Mouse (Mus musculus): ENCODE results near the gene Bik. TPM values are rescaled to one million over a fixed set of nuclear protein-coding genes. Genes with fewer than 3 reads are reported as not detected.
"Not testable (repeated sequence)": the region's sequence is repeated elsewhere in the genome, so short reads cannot be mapped to it uniquely, and the experiment has no call there.

The Bik gene
- polyA plus RNA-seq, 1 experiment = 5.8 TPM

GRCm38 (mm10) chr15:83497299-83497698 is 29.4 kb upstream of the Bik start:
- TF ChIP-seq CTCF (IDR thresholded peaks at IDR 0.05; ENCODE audit: extremely low read depth, insufficient read length, insufficient replicate concordance, low read depth, low read length) (peak; percentile 43; the same call in 1 of the 2 replicates), POLR2A (IDR thresholded peaks at IDR 0.05; ENCODE audit: low read depth, low read length) (no peak)
- H3K4me1 ChIP-seq (ENCODE audit: control insufficient read depth, insufficient read depth, insufficient read length, low read length) = no peaks in the 10 kb centered on the region
- H3K36me3 ChIP-seq (ENCODE audit: control insufficient read depth, insufficient read depth, low read length) = no peaks in the 10 kb centered on the region
- H3K27ac ChIP-seq (ENCODE audit: insufficient read depth, low read depth, low read length) = no peak overlapping the region
- H3K4me3 ChIP-seq (ENCODE audit: low read depth, low read length) = no peak overlapping the region
- H3K27me3 ChIP-seq (ENCODE audit: control insufficient read depth, insufficient read depth, low read length) = no peaks in the 10 kb centered on the region
- 86% methylated on average over 6 of the region's 6 CpGs for WGBS

- H3K36me3 ChIP-seq (ENCODE audit: control insufficient read depth, insufficient read depth, low read length) = no peaks in the 10 kb centered on the region
- no peak overlapping the region for H3K27ac ChIP-seq (ENCODE audit: insufficient read depth, low read depth, low read length)
- 74% methylated on average over 10 of the region's 10 CpGs for WGBS
- TF ChIP-seq CTCF (IDR thresholded peaks at IDR 0.05; ENCODE audit: extremely low read depth, insufficient read length, insufficient replicate concordance, low read depth, low read length) = no peak
- no peak for TF ChIP-seq POLR2A (IDR thresholded peaks at IDR 0.05; ENCODE audit: low read depth, low read length)
- no peaks in the 10 kb centered on the region for H3K4me1 ChIP-seq (ENCODE audit: control insufficient read depth, insufficient read depth, insufficient read length, low read length)
- no peaks in the 10 kb centered on the region for H3K27me3 ChIP-seq (ENCODE audit: control insufficient read depth, insufficient read depth, low read length)
- no peak overlapping the region for H3K4me3 ChIP-seq (ENCODE audit: low read depth, low read length)
These were observed 27.4 kb upstream of the Bik start for GRCm38 (mm10) chr15:83499211-83499755.

- no peak for TF ChIP-seq POLR2A (IDR thresholded peaks at IDR 0.05; ENCODE audit: low read depth, low read length)
- TF ChIP-seq CTCF (IDR thresholded peaks at IDR 0.05; ENCODE audit: extremely low read depth, insufficient read length, insufficient replicate concordance, low read depth, low read length) = peak; percentile 66; the same call in 1 of the 2 replicates
- H3K4me3 ChIP-seq (ENCODE audit: low read depth, low read length) = no peak overlapping the region
- H3K27ac ChIP-seq (ENCODE audit: insufficient read depth, low read depth, low read length) = no peak overlapping the region
- no peaks in the 10 kb centered on the region for H3K27me3 ChIP-seq (ENCODE audit: control insufficient read depth, insufficient read depth, low read length)
- H3K4me1 ChIP-seq (ENCODE audit: control insufficient read depth, insufficient read depth, insufficient read length, low read length) = no peaks in the 10 kb centered on the region
- H3K36me3 ChIP-seq (ENCODE audit: control insufficient read depth, insufficient read depth, low read length) = no peaks in the 10 kb centered on the region
- 69% methylated on average over 3 of the region's 3 CpGs for WGBS
These were observed 26.3 kb upstream of the Bik start for GRCm38 (mm10) chr15:83500352-83500751.

GRCm38 (mm10) chr15:83501483-83501882 is 25.2 kb upstream of the Bik start:
- not testable (repeated sequence) for H3K27ac ChIP-seq (ENCODE audit: insufficient read depth, low read depth, low read length); H3K27me3 ChIP-seq (ENCODE audit: control insufficient read depth, insufficient read depth, low read length); H3K4me1 ChIP-seq (ENCODE audit: control insufficient read depth, insufficient read depth, insufficient read length, low read length); H3K4me3 ChIP-seq (ENCODE audit: low read depth, low read length); H3K36me3 ChIP-seq (ENCODE audit: control insufficient read depth, insufficient read depth, low read length)
- 65% methylated on average over 6 of the region's 6 CpGs for WGBS

GRCm38 (mm10) chr15:83509950-83510804 is 16.5 kb upstream of the Bik start:
- no peaks in the 10 kb centered on the region for H3K36me3 ChIP-seq (ENCODE audit: control insufficient read depth, insufficient read depth, low read length)
- no peaks in the 10 kb centered on the region for H3K27me3 ChIP-seq (ENCODE audit: control insufficient read depth, insufficient read depth, low read length)
- peak overlapping the region; percentile 56 for H3K4me3 ChIP-seq (ENCODE audit: low read depth, low read length)
- WGBS = 28% methylated on average over 17 of the region's 17 CpGs
- H3K27ac ChIP-seq (ENCODE audit: insufficient read depth, low read depth, low read length) = no peak overlapping the region
- H3K4me1 ChIP-seq (ENCODE audit: control insufficient read depth, insufficient read depth, insufficient read length, low read length) = no peaks in the 10 kb centered on the region
- TF ChIP-seq POLR2A (IDR thresholded peaks at IDR 0.05; ENCODE audit: low read depth, low read length) = no peak
- TF ChIP-seq CTCF (IDR thresholded peaks at IDR 0.05; ENCODE audit: extremely low read depth, insufficient read length, insufficient replicate concordance, low read depth, low read length) = no peak

- Histone ChIP-seq H3K4me3 (ENCODE audit: low read depth, low read length) (peak within 1 kb of the TSS; percentile 56), H3K4me1 (ENCODE audit: control insufficient read depth, insufficient read depth, insufficient read length, low read length) (no peaks in the 10 kb centered on the region), H3K27ac (ENCODE audit: insufficient read depth, low read depth, low read length) (no peak within 1 kb of the TSS), H3K27me3 (ENCODE audit: control insufficient read depth, insufficient read depth, low read length) (no peaks in the 10 kb centered on the region), H3K36me3 (ENCODE audit: control insufficient read depth, insufficient read depth, low read length) (no peaks in the 10 kb centered on the region)
- no peak for TF ChIP-seq CTCF (IDR thresholded peaks at IDR 0.05; ENCODE audit: extremely low read depth, insufficient read length, insufficient replicate concordance, low read depth, low read length)
- TF ChIP-seq POLR2A (IDR thresholded peaks at IDR 0.05; ENCODE audit: low read depth, low read length) = peak; percentile 37; the same call in 1 of the 2 replicates
- 8% methylated on average over 41 of the region's 41 CpGs for WGBS
These were observed 15.8 kb upstream of the Bik start, which contains the start of gene Ttll1 for GRCm38 (mm10) chr15:83510805-83511405. Gene Ttll1 (minus strand): TSS chr15:83510893.

All from small intestine, adult 2 months (tissue).